Mouse (Mus musculus) embryonic fibroblast, embryonic 13.5 days (primary cell): ENCODE data around the gene Usp16.
"Not testable (repeated sequence)": the region's sequence is repeated elsewhere in the genome, so short reads cannot be mapped to it uniquely, and the experiment has no call there.

Experiments
- CTCF ChIP-seq: IDR thresholded peaks from 2 replicates; pipeline ENCODE4 v1.5.1; 2011; ENCODE audit warnings: mild to moderate bottlenecking, control low read depth, low read length, moderate library complexity, borderline replicate concordance; ENCODE audit not compliant: insufficient read depth
- POLR2A ChIP-seq: IDR thresholded peaks from 2 replicates; pipeline ENCODE4 v1.6.1; 2011; ENCODE audit warnings: low read depth, mild to moderate bottlenecking, control low read depth, low read length, moderate library complexity

DNA sequence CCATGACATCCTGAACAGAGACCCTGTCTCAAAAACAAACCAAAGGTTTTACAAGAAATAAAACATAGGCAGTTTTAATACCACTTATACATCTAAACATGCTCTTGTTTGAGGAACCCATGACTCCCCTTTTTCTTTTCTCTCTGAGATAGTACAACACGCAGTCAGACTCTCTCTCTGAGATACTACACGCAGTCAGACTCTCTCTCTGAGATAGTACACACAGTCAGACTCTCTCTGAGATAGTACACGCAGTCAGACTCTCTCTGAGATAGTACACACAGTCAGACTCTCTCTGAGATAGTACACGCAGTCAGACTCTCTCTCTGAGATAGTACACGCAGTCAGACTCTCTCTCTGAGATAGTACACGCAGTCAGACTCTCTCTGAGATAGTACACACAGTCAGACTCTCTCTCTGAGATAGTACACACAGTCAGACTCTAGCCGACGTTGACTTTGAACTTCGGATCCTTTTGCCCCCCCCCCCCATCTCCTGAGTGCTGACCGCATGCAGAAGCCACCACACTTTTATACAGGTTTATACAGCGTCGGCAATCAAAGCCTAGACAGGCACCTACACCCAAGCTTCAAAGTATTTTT, 37.8 kb downstream of the Usp16 start:
- not testable (repeated sequence) for TF ChIP-seq CTCF, POLR2A
